Mouse (Mus musculus): ENCODE measurements around the gene Cma1.

DNA sequence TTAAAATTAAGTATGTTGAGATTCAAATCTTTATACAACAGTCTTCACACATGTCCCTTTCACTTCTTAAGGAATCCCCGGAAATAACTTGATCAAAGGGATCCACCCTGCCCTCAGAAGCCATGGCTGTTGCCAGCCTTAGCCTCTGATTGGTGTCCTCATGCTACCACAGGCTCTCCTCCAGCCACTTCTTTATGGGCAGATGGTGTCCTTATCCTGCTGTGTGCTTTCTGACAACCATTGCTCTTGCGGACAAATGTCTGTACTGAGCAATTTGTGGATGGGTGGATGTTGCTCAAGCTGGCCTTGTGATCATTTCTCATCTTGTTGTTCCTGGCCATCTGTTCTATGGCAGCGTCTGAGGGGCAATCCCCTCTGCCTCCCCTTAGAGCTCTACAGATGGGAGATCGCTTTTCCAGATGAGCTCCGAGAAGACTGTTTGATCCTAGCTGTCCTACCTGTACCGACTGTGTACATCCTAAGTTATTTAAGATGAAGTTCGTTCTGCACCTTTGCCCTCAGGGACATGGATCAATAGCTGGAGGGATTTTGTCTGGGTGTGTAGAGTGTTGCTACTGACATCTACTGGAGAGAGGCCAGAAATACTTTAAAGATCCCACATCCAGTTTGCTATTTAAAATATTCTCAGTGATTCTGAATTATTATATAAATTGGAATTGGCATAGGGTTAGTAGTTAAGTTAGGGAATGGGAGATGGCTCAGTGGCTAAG, 4.2 kb downstream of the Cma1 start:
- TF ChIP-seq POLR2A (IDR thresholded peaks at IDR 0.05; ENCODE audit: control insufficient read depth, extremely low read depth, insufficient read depth, low read length, poor library complexity) (no peak), CTCF (IDR thresholded peaks at IDR 0.05; ENCODE audit: borderline replicate concordance, control insufficient read depth, extremely low read depth, insufficient read depth, low read length, poor library complexity) (no peak)
